Mouse (Mus musculus) adrenal gland, adult 18-20 months (tissue): ENCODE results near the gene Galnt9. TPM values are rescaled to one million over a fixed set of nuclear protein-coding genes. Genes with fewer than 3 reads are reported as not detected.
A peak's percentile ranks its signal among the peaks of the same experiment; 100 is the strongest.

Experiments
- DNase-seq, 2 experiments: peaks; one replicate each; pipeline ENCODE4 v3.0.0; 2021 to 2022; ENCODE audit warnings: low spot score in 2 of 2
- microRNA-seq, 2 experiments: library from miRNA; unstranded; fragments of <30 nt; microRNA quantifications; one replicate each; pipeline ENCODE4 v1.2.0; 2021; ENCODE audit warnings: borderline number of aligned reads in 2 of 2
- total RNA-seq, 2 experiments: library from RNA; stranded (reverse); gene quantifications; 1 replicate in 1 of 2; 2 replicates in 1 of 2; pipeline ENCODE4 v1.2.3; 2021

Galnt9 gene
- total RNA-seq, 2 experiments from 2014 or later, result 0.19 TPM; not detected in 1

GRCm38 (mm10) chr5:110627351-110627750 is 83.2 kb downstream of the Galnt9 start:
- no peak for DNase-seq

DNA sequence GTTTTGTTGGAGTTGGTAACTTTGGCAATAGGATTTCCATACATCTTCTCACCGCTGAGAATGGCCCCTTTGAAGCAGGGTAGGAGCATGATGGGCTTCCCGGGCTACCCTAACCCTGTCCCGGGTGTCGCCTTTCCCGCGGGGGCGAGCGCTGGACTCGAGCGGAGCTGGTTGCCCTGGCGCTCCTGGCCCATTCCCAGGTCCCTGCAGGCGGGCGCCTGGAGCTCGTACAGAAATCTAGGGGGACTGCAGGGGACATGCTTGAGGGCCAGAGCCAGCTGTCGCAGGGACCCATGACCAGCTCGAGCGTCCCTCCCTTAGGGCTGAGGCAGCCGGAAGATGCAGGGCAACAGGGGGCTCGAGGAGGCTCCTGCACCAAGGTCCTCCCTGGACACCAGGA is 84.0 kb downstream of the Galnt9 start:
- no peak for DNase-seq

DNA sequence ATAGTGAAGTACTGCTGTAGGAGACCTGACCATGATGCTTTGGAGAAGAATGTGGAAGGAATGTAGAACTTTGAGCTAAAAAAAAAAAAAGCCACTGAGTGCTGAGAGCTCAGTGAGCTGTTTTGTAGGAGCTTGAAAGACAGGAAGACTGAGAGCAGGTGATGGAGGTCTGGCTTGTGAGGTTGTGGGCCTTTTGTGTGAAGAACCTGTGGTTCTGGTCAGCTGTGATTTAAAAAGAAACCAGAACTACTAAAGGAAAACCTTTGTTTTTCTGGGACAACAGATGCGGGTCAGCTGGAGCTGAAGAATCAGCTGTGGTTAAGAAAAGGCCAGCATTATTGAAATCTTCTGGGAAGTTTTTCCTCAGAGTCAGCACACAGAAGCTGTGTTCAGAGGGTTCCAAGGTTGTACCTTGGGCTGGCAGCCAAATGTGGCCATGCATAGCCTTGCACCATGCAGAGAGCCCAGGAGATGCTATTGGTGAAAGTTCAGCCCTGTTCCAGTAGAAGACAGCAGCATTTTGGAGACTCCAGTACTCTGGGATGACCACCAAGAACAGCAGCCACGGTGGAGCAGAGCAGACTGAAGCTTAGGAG is 85.5 kb downstream of the Galnt9 start:
- DNase-seq, result peak; percentile 47 to 59

DNA sequence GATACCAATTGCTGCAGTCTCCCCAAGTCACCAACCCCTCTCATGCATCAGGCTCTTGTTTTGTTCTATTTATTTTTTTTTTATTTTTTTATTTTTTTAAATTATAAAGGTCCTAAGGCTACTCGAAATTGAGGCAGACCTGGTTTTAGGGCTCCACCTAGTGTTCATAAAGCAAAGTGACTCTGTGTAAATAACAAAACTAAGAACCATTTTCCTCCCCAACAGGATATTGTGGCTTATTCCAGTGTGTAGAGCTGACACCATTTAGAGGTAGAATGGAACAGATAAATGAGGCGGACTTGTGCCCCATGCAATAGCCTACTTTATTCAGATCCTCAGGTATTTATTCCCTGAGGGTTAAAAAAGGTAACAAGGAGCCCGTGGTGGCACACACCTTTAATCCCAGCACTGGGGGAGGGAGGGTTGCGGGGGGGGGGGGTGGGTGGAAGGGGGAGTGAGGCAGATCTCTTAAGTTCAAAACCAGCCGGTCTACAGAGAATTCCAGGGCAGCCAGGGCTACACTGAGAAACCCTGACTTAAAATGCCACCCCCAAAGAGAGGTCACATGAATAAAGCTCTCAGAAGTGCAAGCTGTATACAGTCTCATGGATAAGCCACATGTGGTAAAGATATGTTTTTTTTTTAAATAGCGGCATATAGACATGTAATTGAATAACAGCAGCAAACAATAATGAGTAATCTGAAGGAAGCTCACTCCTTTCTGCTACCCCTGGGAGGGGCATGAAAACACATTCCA is 92.0 kb downstream of the Galnt9 start:
- no peak for DNase-seq

DNA sequence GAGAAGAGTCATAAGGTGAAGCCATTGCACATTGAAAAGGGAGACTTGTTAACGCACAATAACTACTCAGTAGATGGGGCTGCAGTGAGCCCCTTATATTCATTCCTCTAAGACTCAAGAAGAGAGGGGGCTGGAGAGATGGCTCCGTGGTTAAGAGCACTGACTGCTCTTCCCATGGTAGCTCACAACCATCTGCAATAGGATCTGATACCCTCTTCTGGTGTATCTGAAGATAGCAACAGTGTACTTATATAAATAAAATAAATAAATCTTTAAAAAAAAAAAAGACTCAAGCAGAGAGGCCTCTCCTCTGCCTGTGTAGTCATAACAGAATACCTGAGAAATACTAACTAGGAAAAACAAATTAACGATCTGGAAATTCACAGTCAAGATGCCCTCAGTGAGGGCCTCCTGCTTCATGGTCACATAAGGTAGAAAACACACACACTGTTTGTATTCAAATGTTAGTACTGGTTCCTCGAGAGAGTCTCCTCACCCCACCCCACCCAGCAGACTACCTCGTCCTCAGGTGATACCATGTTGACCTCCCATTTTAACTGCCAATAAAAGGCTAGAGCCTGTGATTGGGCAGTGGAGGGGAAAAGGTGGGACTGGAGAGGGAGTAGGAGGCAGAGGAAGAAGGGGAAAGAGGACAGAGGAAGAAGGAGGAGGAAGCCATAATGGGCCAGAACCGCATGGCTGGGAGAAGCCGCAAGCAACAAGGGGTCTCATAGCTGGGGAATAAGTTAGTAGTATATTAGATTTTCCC is 94.3 kb downstream of the Galnt9 start:
- DNase-seq, result no peak

GRCm38 (mm10) chr5:110639459-110639858 is 95.3 kb downstream of the Galnt9 start:
- peak; percentile 49 to 50 for DNase-seq

- no peak for DNase-seq
Measured at GRCm38 (mm10) chr5:110646377-110646776, 102.2 kb downstream of the Galnt9 start.

DNA sequence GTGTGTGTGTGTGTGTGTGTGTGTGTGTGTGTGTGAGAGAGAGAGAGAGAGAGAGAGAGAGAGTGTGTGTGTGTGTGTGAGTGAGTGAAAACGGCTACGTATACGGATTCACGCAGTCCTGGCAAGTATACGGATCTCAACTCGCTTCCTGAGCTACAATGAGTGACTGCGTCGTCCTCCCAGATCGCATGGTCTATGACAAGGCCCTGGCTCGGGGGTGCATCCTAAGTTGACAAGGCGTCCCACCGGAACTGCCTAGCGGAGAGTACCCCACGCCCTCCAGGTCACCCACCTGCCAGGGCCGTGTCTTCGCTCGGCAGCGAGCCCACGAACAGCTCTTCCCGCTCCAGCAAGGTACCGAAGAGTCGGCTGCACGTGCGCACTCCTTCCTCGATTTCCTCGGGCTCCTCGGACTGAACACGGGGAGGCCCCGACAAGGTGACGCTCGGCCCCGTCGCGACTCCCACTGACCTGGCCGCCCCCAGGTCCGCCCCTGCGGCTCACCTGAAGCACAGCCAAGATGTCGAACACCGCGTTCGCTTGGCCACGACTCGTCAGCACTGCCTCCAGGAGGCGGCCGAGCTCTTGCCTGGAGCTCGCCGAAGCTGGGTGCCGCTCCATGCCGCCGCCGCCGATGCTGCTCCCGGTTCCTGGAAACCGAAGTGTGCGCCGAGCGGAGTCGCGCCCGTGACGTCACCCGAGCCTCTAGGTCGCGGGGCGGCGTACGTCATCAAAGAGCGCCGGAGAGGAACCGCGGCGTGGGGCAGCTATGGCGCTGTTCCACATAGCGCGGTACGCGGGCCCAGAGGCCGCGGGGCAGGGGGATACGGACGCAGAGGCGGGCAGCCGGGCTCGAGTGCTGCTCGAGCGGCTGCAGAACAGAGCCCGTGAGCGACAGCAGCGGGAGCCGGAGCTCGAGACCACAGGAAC is 108.8 kb downstream of the Galnt9 start, which contains the start of the genes Noc4l and Ddx51:
Gene Noc4l, minus strand, starts transcription at position 699 of the 930 bp plus-strand sequence.
Gene Ddx51, plus strand, starts transcription at position 733 of the 930 bp plus-strand sequence.
- DNase-seq, result peak; percentile 99

GRCm38 (mm10) chr5:110653686-110654085 is 109.5 kb downstream of the Galnt9 start:
- DNase-seq, result no peak

DNA sequence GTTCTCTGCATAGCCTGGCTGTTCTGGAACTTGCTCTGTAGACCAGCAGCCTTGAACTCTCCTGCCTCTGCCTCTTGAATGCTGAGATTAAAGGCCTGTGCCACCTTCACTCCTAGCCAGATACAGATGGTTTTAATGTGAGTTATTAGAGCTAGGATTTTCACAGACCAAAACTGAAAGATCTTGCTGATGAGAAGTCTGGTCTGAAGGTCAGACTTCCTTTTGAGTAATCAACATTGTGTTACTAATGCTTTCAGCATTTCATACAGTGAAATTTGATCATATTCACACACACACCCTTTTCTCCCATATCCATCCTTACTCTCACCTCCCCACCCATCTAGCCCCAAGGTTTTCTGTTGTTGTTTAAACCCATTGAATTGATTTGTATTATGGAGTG is 115.5 kb downstream of the Galnt9 start:
- no peak for DNase-seq

DNA sequence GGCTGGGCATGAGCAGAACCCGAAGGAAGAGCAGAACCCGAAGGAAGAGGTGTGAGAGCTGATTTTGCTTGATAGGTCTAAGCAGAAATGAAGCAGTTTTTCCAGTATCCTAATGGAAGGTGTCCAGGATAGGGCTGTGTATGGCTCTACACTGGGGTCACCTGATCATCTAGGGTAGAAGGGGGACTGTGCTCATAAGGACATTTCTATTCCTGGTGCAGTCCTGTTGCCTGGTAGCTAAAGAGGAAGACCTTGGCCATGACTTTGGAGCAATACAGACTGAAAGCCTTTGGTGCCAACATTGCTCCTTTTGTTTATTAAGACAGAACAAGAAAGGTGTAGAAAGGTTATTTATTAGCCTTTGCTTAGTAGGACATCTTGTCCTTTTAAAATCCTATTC is 119.9 kb downstream of the Galnt9 start:
- DNase-seq, result no peak

GRCm38 (mm10) chr5:110664750-110665269 is 120.7 kb downstream of the Galnt9 start:
- no peak for DNase-seq

- no peak for DNase-seq
Measured at GRCm38 (mm10) chr5:110665486-110666121, 121.4 kb downstream of the Galnt9 start.

Small RNA genes lying within 50 kb of the gene (microRNA-seq; reads per million reads assigned to microRNA genes)
- gene Mir7026, result 0.47 to 0.61 reads per million in 2 experiments

Other genes starting within 250 kb of the Galnt9 start
- under 1 TPM; 0.54 to 0.80 TPM for gene P2rx2, start 201.1 kb upstream of the Galnt9 start, total RNA-seq
- not detected for gene Lrcol1, start 199.6 kb upstream of the Galnt9 start, total RNA-seq
- gene Fbrsl1, start 95.9 kb upstream of the Galnt9 start, total RNA-seq, result 10 to 100 TPM; 60.7 to 65.7 TPM
- gene Noc4l, start 109.1 kb downstream of the Galnt9 start, total RNA-seq, result 10 to 100 TPM; 18.9 to 19.1 TPM
- gene Ddx51, start 109.1 kb downstream of the Galnt9 start, total RNA-seq, result 10 to 100 TPM; 16.8 to 23.7 TPM
- gene Ep400, start 226.4 kb downstream of the Galnt9 start, total RNA-seq, result 10 to 100 TPM; 66.1 to 82.2 TPM
- gene Pus1, start 236.3 kb downstream of the Galnt9 start, total RNA-seq, result 10 to 100 TPM; 36.4 to 47.3 TPM